Mouse (Mus musculus): ENCODE data around the gene Prpf39.

Prpf39 gene

GRCm38 (mm10) chr12:65036190-65036870, at the start of gene Prpf39:
Gene Prpf39 (plus strand): TSS chr12:65036333.
- DNase-seq (ENCODE audit: low read depth): peak; percentile 91

- no peak for DNase-seq (ENCODE audit: low read depth)
Measured at GRCm38 (mm10) chr12:65007725-65008124, 28.4 kb upstream of the Prpf39 start.

GRCm38 (mm10) chr12:65022842-65023241, 13.3 kb upstream of the Prpf39 start:
- DNase-seq (ENCODE audit: low read depth): peak; percentile 26

GRCm38 (mm10) chr12:65035839-65036189, 319 bp upstream of the Prpf39 start:
- no peak for DNase-seq (ENCODE audit: low read depth)

- peak; percentile 36 for DNase-seq (ENCODE audit: low read depth)
Measured at GRCm38 (mm10) chr12:65036892-65037545, 886 bp downstream of the Prpf39 start.

- peak; percentile 93 for DNase-seq (ENCODE audit: low read depth)
Measured at GRCm38 (mm10) chr12:65037546-65037937, 1.4 kb downstream of the Prpf39 start.

- DNase-seq (ENCODE audit: low read depth): peak; percentile 29
Measured at GRCm38 (mm10) chr12:65048799-65049198, 12.7 kb downstream of the Prpf39 start.

GRCm38 (mm10) chr12:65058203-65058602, 22.1 kb downstream of the Prpf39 start:
- DNase-seq (ENCODE audit: low read depth): peak; percentile 61

- no peak for DNase-seq (ENCODE audit: low read depth)
Measured at GRCm38 (mm10) chr12:65061082-65061481, 24.9 kb downstream of the Prpf39 start.

GRCm38 (mm10) chr12:65065241-65065640, 29.1 kb downstream of the Prpf39 start:
- DNase-seq (ENCODE audit: low read depth): peak; percentile 92

- DNase-seq (ENCODE audit: low read depth): peak; percentile 75
Measured at GRCm38 (mm10) chr12:65066234-65066633, 30.1 kb downstream of the Prpf39 start.

GRCm38 (mm10) chr12:65068409-65068808, 32.3 kb downstream of the Prpf39 start:
- no peak for DNase-seq (ENCODE audit: low read depth)

GRCm38 (mm10) chr12:65072911-65073610, 36.9 kb downstream of the Prpf39 start:
- DNase-seq (ENCODE audit: low read depth): no peak

GRCm38 (mm10) chr12:65073611-65074178, 37.6 kb downstream of the Prpf39 start, which contains the start of gene Fkbp3:
Gene Fkbp3 (minus strand): TSS chr12:65074007.
- peak; percentile 94 for DNase-seq (ENCODE audit: low read depth)

GRCm38 (mm10) chr12:65074651-65075050, 38.5 kb downstream of the Prpf39 start:
- peak; percentile 41 for DNase-seq (ENCODE audit: low read depth)

GRCm38 (mm10) chr12:65075085-65075732, 39.1 kb downstream of the Prpf39 start, which contains the start of gene Fancm:
Gene Fancm (plus strand): TSS chr12:65075603.
- DNase-seq (ENCODE audit: low read depth): peak; percentile 92

GRCm38 (mm10) chr12:65075733-65076310, 39.7 kb downstream of the Prpf39 start:
- peak; percentile 43 for DNase-seq (ENCODE audit: low read depth)

- no peak for DNase-seq (ENCODE audit: low read depth)
Measured at GRCm38 (mm10) chr12:65076906-65077305, 40.8 kb downstream of the Prpf39 start.

- DNase-seq (ENCODE audit: low read depth): no peak
Measured at GRCm38 (mm10) chr12:65108746-65109145, 72.6 kb downstream of the Prpf39 start.

- peak; percentile 21 for DNase-seq (ENCODE audit: low read depth)
Measured at GRCm38 (mm10) chr12:65111503-65111902, 75.4 kb downstream of the Prpf39 start.

GRCm38 (mm10) chr12:65112811-65113210, 76.7 kb downstream of the Prpf39 start:
- no peak for DNase-seq (ENCODE audit: low read depth)

Measured in 416B (cell line).